Mouse (Mus musculus) intestine, postnatal 0 days (tissue): ENCODE results near the gene Gm6309. TPM values are rescaled to one million over a fixed set of nuclear protein-coding genes. Genes with fewer than 3 reads are reported as not detected.
A peak's percentile ranks its signal among the peaks of the same experiment; 100 is the strongest.
"Not testable (repeated sequence)": the region's sequence is repeated elsewhere in the genome, so short reads cannot be mapped to it uniquely, and the experiment has no call there.

ENCODE experiments used
- ATAC-seq: fragments of 200-750 bp; cut with Nextera tagmentation; 2 replicates; pipeline ENCODE4 v1.8.0; 2017; ENCODE audit warnings: mild to moderate bottlenecking, moderate TSS enrichment, moderate library complexity
- H3K27ac ChIP-seq: fragments of 300-500 bp; sonication (generic); 2 replicates; pipeline ENCODE4 v1.5.1; 2014; ENCODE audit warnings: mild to moderate bottlenecking, low read depth, low read length, moderate library complexity
- H3K27me3 ChIP-seq: fragments of 300-500 bp; sonication (generic); replicated peaks from 2 replicates; pipeline ENCODE4 v1.6.1; 2014; ENCODE audit warnings: low read length, mixed read lengths; ENCODE audit not compliant: control insufficient read depth, insufficient read depth
- H3K36me3 ChIP-seq: fragments of 300-500 bp; sonication (generic); 2 replicates; pipeline ENCODE4 v1.6.1; 2014; ENCODE audit warnings: mild to moderate bottlenecking, moderate library complexity; ENCODE audit not compliant: control insufficient read depth, insufficient read depth
- H3K4me1 ChIP-seq: fragments of 300-500 bp; sonication (generic); replicated peaks from 2 replicates; pipeline ENCODE4 v1.6.1; 2014; ENCODE audit warnings: antibody characterized with exemption, low read length, mixed read lengths; ENCODE audit not compliant: control insufficient read depth, insufficient read depth
- H3K4me2 ChIP-seq: fragments of 300-500 bp; sonication (generic); replicated peaks from 2 replicates; pipeline ENCODE4 v1.6.1; 2014; ENCODE audit warnings: low read depth, mild to moderate bottlenecking, moderate library complexity
- H3K4me3 ChIP-seq: fragments of 300-500 bp; sonication (generic); 2 replicates; pipeline ENCODE4 v1.5.1; 2014; ENCODE audit warnings: low read depth, low read length
- H3K9ac ChIP-seq: fragments of 300-500 bp; sonication (generic); 2 replicates; pipeline ENCODE4 v1.6.1; 2014; ENCODE audit warnings: mild to moderate bottlenecking, low read depth, low read length
- H3K9me3 ChIP-seq: fragments of 300-500 bp; sonication (generic); 2 replicates; pipeline ENCODE4 v1.6.1; 2016; ENCODE audit warnings: mixed run types; ENCODE audit not compliant: control insufficient read depth
- CTCF ChIP-seq: sonication (generic); IDR thresholded peaks from 2 replicates; pipeline ENCODE4 v1.5.1; 2016; ENCODE audit warnings: low read depth, mild to moderate bottlenecking, control low read depth, antibody characterized with exemption, moderate library complexity
- WGBS: fragments of 180-500 bp; shearing (Covaris S2); extraction: QIAGEN DNeasy Blood & Tissue Kit; methylation state at CpG from one replicate; pipeline ENCODE4 v1.1.7; 2014; 5-methylcytosine and 5-hydroxymethylcytosine counted together
- polyA plus RNA-seq: library from polyadenylated mRNA; unstranded; fragments of >200 nt; fragmentation: Nextera tagmentation; extraction: Ambion mirVana; gene quantifications from 2 replicates; pipeline ENCODE4 v1.2.1, GENCODE M21; 2015

Gm6309 gene
- polyA plus RNA-seq, 1 experiment from 2014 or later = not detected

- Histone ChIP-seq H3K27ac (no peak overlapping the region), H3K4me2 (no peak overlapping the region), H3K9ac (no peak overlapping the region), H3K36me3 (no peaks in the 10 kb centered on the region), H3K9me3 (no peaks in the 10 kb centered on the region), H3K27me3 (no peaks in the 10 kb centered on the region), H3K4me3 (no peak overlapping the region), H3K4me1 (no peaks in the 10 kb centered on the region)
- 59% methylated on average over 3 of the region's 3 CpGs for WGBS
- no peak for ATAC-seq
- TF ChIP-seq CTCF = no peak
Measured at GRCm38 (mm10) chr5:146190501-146191269, 20.2 kb upstream of the Gm6309 start.

- WGBS = 38% methylated on average over 4 of the region's 4 CpGs
- H3K4me3 ChIP-seq = no peak overlapping the region
- H3K9me3 ChIP-seq = no peaks in the 10 kb centered on the region
- no peaks in the 10 kb centered on the region for H3K36me3 ChIP-seq
- TF ChIP-seq CTCF = no peak
- ATAC-seq = peak; percentile 94
- H3K27ac ChIP-seq = no peak overlapping the region
- H3K9ac ChIP-seq = no peak overlapping the region
- H3K4me2 ChIP-seq = no peak overlapping the region
- H3K4me1 ChIP-seq = no peaks in the 10 kb centered on the region
- H3K27me3 ChIP-seq = no peaks in the 10 kb centered on the region
Measured at GRCm38 (mm10) chr5:146190093-146190492, 19.6 kb upstream of the Gm6309 start.

GRCm38 (mm10) chr5:146188712-146189111 is 18.2 kb upstream of the Gm6309 start:
- H3K4me3 ChIP-seq = no peak overlapping the region
- no peak overlapping the region for H3K4me2 ChIP-seq
- no peak for TF ChIP-seq CTCF
- H3K4me1 ChIP-seq = no peaks in the 10 kb centered on the region
- H3K27ac ChIP-seq = no peak overlapping the region
- no peak overlapping the region for H3K9ac ChIP-seq
- no peaks in the 10 kb centered on the region for H3K9me3 ChIP-seq
- WGBS = 80% methylated on average over 7 of the region's 7 CpGs
- ATAC-seq = no peak
- no peaks in the 10 kb centered on the region for H3K27me3 ChIP-seq
- H3K36me3 ChIP-seq = no peaks in the 10 kb centered on the region

- no peak for ATAC-seq
- no peaks in the 10 kb centered on the region for H3K9me3 ChIP-seq
- WGBS = 94% methylated on average over 1 of the region's 1 CpGs
- no peaks in the 10 kb centered on the region for H3K27me3 ChIP-seq
- no peak overlapping the region for H3K9ac ChIP-seq
- H3K27ac ChIP-seq = no peak overlapping the region
- TF ChIP-seq CTCF = peak; percentile 52
- no peaks in the 10 kb centered on the region for H3K4me1 ChIP-seq
- no peak overlapping the region for H3K4me2 ChIP-seq
- H3K4me3 ChIP-seq = no peak overlapping the region
- H3K36me3 ChIP-seq = no peaks in the 10 kb centered on the region
Measured at GRCm38 (mm10) chr5:146188144-146188543, 17.6 kb upstream of the Gm6309 start.

- not testable (repeated sequence) for ATAC-seq, H3K9ac ChIP-seq, H3K36me3 ChIP-seq, H3K27me3 ChIP-seq, H3K4me1 ChIP-seq, H3K4me3 ChIP-seq, H3K4me2 ChIP-seq, H3K27ac ChIP-seq, H3K9me3 ChIP-seq
- peak; percentile 85 for TF ChIP-seq CTCF
- 17% methylated on average over 5 of the region's 5 CpGs for WGBS
Measured at GRCm38 (mm10) chr5:146187441-146187840, 16.9 kb upstream of the Gm6309 start.

GRCm38 (mm10) chr5:146185204-146185603 is 14.7 kb upstream of the Gm6309 start, which contains the start of gene 1700001J03Rik:
1700001J03Rik (minus strand) TSS chr5:146185304.
- WGBS = 77% methylated on average over 4 of the region's 4 CpGs
- not testable (repeated sequence) for ATAC-seq, H3K4me2 ChIP-seq, H3K9ac ChIP-seq, H3K4me1 ChIP-seq, H3K36me3 ChIP-seq, H3K27me3 ChIP-seq, H3K4me3 ChIP-seq, H3K27ac ChIP-seq, H3K9me3 ChIP-seq
